Mouse (Mus musculus) C2C12 (cell line): ENCODE measurements around the gene Sipa1l3. TPM values are rescaled to one million over a fixed set of nuclear protein-coding genes. Genes with fewer than 3 reads are reported as not detected.

Experiments
- H3K27me3 ChIP-seq: one replicate; pipeline ENCODE4 v1.6.1; 2011; ENCODE audit not compliant: control insufficient read depth, insufficient read depth, insufficient read length
- H3K36me3 ChIP-seq: one replicate; pipeline ENCODE4 v1.6.1; 2011; ENCODE audit not compliant: control insufficient read depth, insufficient read depth
- H3K4me3 ChIP-seq: one replicate; pipeline ENCODE4 v1.5.1; 2011; ENCODE audit warnings: mild to moderate bottlenecking, control low read depth; ENCODE audit not compliant: poor library complexity, insufficient read depth, severe bottlenecking
- H3K79me2 ChIP-seq: one replicate; pipeline ENCODE4 v1.6.1; 2011; ENCODE audit not compliant: control insufficient read depth, insufficient read depth
- H3K79me3 ChIP-seq: one replicate; pipeline ENCODE4 v1.6.1; 2011; ENCODE audit warnings: low read depth, control low read depth
- H3ac ChIP-seq: one replicate; pipeline ENCODE3; 2011; ENCODE audit warnings: low read depth; ENCODE audit not compliant: control insufficient read depth, insufficient read length
- CEBPB ChIP-seq: IDR thresholded peaks from one replicate; pipeline ENCODE4 v1.6.1; 2011; ENCODE audit warnings: low read depth, mild to moderate bottlenecking, control low read depth, moderate library complexity
- CTCF ChIP-seq: IDR thresholded peaks from one replicate; pipeline ENCODE4 v1.5.1; 2011; ENCODE audit not compliant: control insufficient read depth, insufficient read depth, insufficient read length
- FOSL1 ChIP-seq: IDR thresholded peaks from one replicate; pipeline ENCODE4 v1.8.0; 2011; ENCODE audit warnings: mild to moderate bottlenecking, low read length; ENCODE audit not compliant: poor library complexity, insufficient read depth, severe bottlenecking
- MAX ChIP-seq: IDR thresholded peaks from one replicate; pipeline ENCODE4 v1.6.1; 2011; ENCODE audit warnings: mild to moderate bottlenecking, control low read depth
- MYOD1 ChIP-seq: IDR thresholded peaks from one replicate; pipeline ENCODE4 v1.6.1; 2011; ENCODE audit warnings: low read depth; ENCODE audit not compliant: control insufficient read depth, insufficient read length
- MYOG ChIP-seq: IDR thresholded peaks from one replicate; pipeline ENCODE4 v1.6.1; 2011; ENCODE audit not compliant: control insufficient read depth, insufficient read length; ENCODE audit errors: extremely low read depth
- USF1 ChIP-seq: IDR thresholded peaks from one replicate; pipeline ENCODE4 v1.6.1; 2011; ENCODE audit warnings: low read depth, mild to moderate bottlenecking, control low read depth, moderate library complexity
- long read RNA-seq, 2 experiments: library from polyadenylated mRNA; unstranded; transcript quantifications; one replicate each; pipeline ENCODE4 v2.0.0; 2019 to 2020
- polyA plus RNA-seq: library from polyadenylated mRNA; unstranded; fragments of >200 nt; fragmentation: generic; extraction: Trizol; gene quantifications from one replicate; pipeline ENCODE4 v1.2.1, GENCODE M21; 2012; ENCODE audit warnings: missing spikeins

The Sipa1l3 gene
- polyA plus RNA-seq = 30.1 TPM
- long read RNA-seq, experiment 1, partial matches to known transcripts = 0 of 3 reads
- long read RNA-seq, experiment 1, other reads (novel, unspliced or antisense) = 3 of 3 reads
- long read RNA-seq, experiment 2, partial matches to known transcripts = 1 of 5 reads
- long read RNA-seq, experiment 2, other reads (novel, unspliced or antisense) = 4 of 5 reads

DNA sequence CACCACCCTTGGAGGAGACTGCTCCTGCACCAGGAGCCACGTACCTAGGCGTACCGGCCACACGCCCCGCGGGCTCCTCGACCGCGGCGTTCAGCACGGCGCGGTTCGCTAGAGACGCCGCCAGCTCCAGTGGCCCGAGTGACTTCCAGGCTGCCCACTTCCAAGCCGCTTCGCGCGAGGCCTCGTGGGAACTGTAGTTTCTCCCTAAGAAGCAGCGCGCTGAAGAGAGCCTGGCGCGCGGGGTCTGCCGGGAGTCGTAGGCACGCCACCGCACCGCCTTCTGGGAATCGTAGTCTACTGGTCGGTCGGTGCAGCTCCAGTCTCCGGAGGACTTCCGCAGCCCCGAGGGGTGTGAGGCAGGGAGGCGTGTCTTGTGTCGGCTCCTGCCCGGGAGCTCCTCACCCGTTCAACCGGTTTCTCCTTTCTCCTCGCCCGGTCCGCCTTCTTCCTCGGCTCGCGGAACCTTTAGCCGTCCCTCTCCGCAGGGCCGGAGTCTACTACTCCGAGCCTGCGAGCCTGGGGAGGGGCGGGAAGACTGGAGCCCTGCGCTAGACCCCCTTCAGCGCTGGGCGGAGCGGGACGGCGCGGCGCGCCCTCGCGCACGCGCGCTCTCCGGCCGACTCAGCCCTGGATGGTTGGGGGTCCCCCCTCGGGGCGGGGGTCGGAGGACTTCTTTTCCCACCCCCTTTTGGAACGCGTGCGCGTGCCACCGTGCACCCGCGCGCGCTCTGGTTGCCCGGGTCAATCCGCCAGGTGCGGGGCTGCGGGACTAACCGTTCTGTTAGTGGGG is at the start of gene Sipa1l3:
Gene Sipa1l3, minus strand, starts transcription at position 221 of the 790 bp plus-strand sequence.
- Histone ChIP-seq H3K36me3 (no peaks in the 10 kb centered on the region), H3K27me3 (no peaks in the 10 kb centered on the region)
- no peak for TF ChIP-seq USF1
- no peak for TF ChIP-seq MYOG
- TF ChIP-seq MAX = no peak
- TF ChIP-seq FOSL1 = no peak
- TF ChIP-seq MYOD1 = no peak
- no peak for TF ChIP-seq CEBPB
- TF ChIP-seq CTCF = no peak

GRCm38 (mm10) chr7:29563006-29563405 is 44.6 kb upstream of the Sipa1l3 start:
- no peaks in the 10 kb centered on the region for H3K79me2 ChIP-seq
- H3K36me3 ChIP-seq = no peaks in the 10 kb centered on the region
- no peak for TF ChIP-seq MAX
- no peak for TF ChIP-seq CTCF
- no peak for TF ChIP-seq MYOG
- TF ChIP-seq MYOD1 = no peak
- TF ChIP-seq USF1 = no peak
- no peak for TF ChIP-seq CEBPB
- TF ChIP-seq FOSL1 = no peak

More for the DNA sequence above, at the start of gene Sipa1l3:
- H3K79me3 ChIP-seq = peaks cover 43% of the 10 kb centered on the region
- H3K79me2 ChIP-seq = peaks cover 48% of the 10 kb centered on the region
- H3ac ChIP-seq = peak within 1 kb of the TSS; percentile 93
- H3K4me3 ChIP-seq = peak within 1 kb of the TSS; percentile 75

GRCm38 (mm10) chr7:29561046-29561445 is 42.6 kb upstream of the Sipa1l3 start:
- H3K4me3 ChIP-seq = no peak overlapping the region
- peaks cover 29% of the 10 kb centered on the region for H3K27me3 ChIP-seq
- no peak overlapping the region for H3ac ChIP-seq
- H3K79me2 ChIP-seq = no peaks in the 10 kb centered on the region
- no peaks in the 10 kb centered on the region for H3K36me3 ChIP-seq
- no peak for TF ChIP-seq FOSL1
- no peak for TF ChIP-seq CEBPB
- TF ChIP-seq MAX = no peak
- no peak for TF ChIP-seq MYOG
- TF ChIP-seq MYOD1 = no peak
- no peak for TF ChIP-seq USF1
- no peak for TF ChIP-seq CTCF
- H3K79me3 ChIP-seq = no peaks in the 10 kb centered on the region

More at GRCm38 (mm10) chr7:29563006-29563405, 44.6 kb upstream of the Sipa1l3 start:
- Histone ChIP-seq H3K27me3 (peaks cover 29% of the 10 kb centered on the region), H3K4me3 (no peak overlapping the region), H3K79me3 (no peaks in the 10 kb centered on the region), H3ac (no peak overlapping the region)

- Histone ChIP-seq H3ac (no peak overlapping the region), H3K36me3 (no peaks in the 10 kb centered on the region), H3K79me3 (no peaks in the 10 kb centered on the region), H3K27me3 (peaks cover 29% of the 10 kb centered on the region), H3K79me2 (no peaks in the 10 kb centered on the region), H3K4me3 (no peak overlapping the region)
- TF ChIP-seq CTCF (no peak), MAX (no peak), MYOG (no peak), FOSL1 (no peak), USF1 (no peak), MYOD1 (no peak), CEBPB (no peak)
Measured at GRCm38 (mm10) chr7:29559290-29559689, 40.8 kb upstream of the Sipa1l3 start.

DNA sequence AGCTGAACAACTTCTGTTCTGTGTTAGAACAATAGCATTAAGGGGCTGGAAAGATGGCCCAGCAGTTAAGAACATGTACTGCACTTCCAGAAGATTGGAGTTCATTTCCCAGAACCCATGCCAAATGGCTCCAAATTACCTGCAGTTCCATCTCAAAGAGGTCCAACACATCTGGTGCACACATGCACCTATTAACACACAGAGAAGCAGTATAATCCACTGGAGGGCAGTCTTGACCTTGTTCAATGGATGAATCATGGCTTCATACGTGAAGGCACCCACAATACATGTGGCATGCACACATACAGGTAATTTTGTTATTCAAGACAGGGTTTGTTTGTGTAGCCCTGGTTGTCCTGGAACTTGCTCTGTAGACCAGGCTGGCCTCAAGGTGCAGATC is 40.3 kb upstream of the Sipa1l3 start:
- no peak overlapping the region for H3K4me3 ChIP-seq
- H3K27me3 ChIP-seq = peaks cover 29% of the 10 kb centered on the region
- TF ChIP-seq MAX = no peak
- TF ChIP-seq MYOG = no peak
- no peaks in the 10 kb centered on the region for H3K79me3 ChIP-seq
- H3K36me3 ChIP-seq = no peaks in the 10 kb centered on the region
- H3K79me2 ChIP-seq = no peaks in the 10 kb centered on the region
- H3ac ChIP-seq = no peak overlapping the region

DNA sequence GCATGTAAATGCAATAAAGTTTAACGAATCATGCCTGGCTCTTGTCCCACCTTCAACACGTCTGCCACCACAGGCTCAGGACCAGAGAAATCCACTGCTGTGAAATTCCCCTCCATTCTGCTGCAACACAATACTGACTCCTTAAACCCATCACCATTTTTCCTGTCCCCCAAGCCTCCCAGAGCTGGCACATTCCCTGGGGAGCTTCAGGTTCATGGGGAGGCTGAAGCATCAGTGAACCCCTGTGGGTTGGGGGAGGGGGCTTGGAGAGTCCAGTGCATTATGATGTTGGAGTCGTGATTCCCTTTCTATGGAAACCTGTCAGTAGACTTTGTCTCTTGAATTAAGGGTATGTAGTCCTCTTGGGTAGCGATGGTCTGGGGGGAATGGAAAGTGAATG is 37.8 kb upstream of the Sipa1l3 start:
- peaks cover 10% of the 10 kb centered on the region for H3K27me3 ChIP-seq
- no peaks in the 10 kb centered on the region for H3K79me2 ChIP-seq
- H3K36me3 ChIP-seq = no peaks in the 10 kb centered on the region
- no peak overlapping the region for H3ac ChIP-seq
- no peaks in the 10 kb centered on the region for H3K79me3 ChIP-seq
- TF ChIP-seq MYOD1 (no peak), MYOG (no peak), MAX (no peak), CEBPB (no peak), CTCF (no peak), USF1 (no peak), FOSL1 (no peak)
- H3K4me3 ChIP-seq = no peak overlapping the region
